Mouse (Mus musculus) heart, embryonic 13.5 days (tissue): ENCODE results near the gene Crb1. TPM values are rescaled to one million over a fixed set of nuclear protein-coding genes. Genes with fewer than 3 reads are reported as not detected.

Source experiments
- ATAC-seq: fragments of 200-750 bp; cut with Nextera tagmentation; 2 replicates; pipeline ENCODE4 v1.8.0; 2017; ENCODE audit warnings: moderate TSS enrichment; ENCODE audit not compliant: insufficient number of reproducible peaks, low FRiP score, low TSS enrichment; ENCODE audit errors: extremely low read depth
- H3K27ac ChIP-seq: fragments of 300-500 bp; sonication (generic); replicated peaks from 2 replicates; pipeline ENCODE4 v1.5.1; 2015; ENCODE audit warnings: moderate library complexity, mild to moderate bottlenecking, inconsistent platforms
- H3K27me3 ChIP-seq: fragments of 300-500 bp; sonication (generic); replicated peaks from 2 replicates; pipeline ENCODE4 v1.6.1; 2015; ENCODE audit warnings: mild to moderate bottlenecking, inconsistent platforms
- H3K36me3 ChIP-seq: fragments of 300-500 bp; sonication (generic); 2 replicates; pipeline ENCODE4 v1.6.1; 2015; ENCODE audit warnings: mild to moderate bottlenecking, inconsistent platforms
- H3K4me1 ChIP-seq: fragments of 300-500 bp; sonication (generic); 2 replicates; pipeline ENCODE4 v1.6.1; 2015; ENCODE audit warnings: inconsistent platforms
- H3K4me2 ChIP-seq: fragments of 300-500 bp; sonication (generic); 2 replicates; pipeline ENCODE4 v1.6.1; 2015; ENCODE audit warnings: inconsistent platforms, mild to moderate bottlenecking, moderate library complexity
- H3K4me3 ChIP-seq: fragments of 300-500 bp; sonication (generic); 2 replicates; pipeline ENCODE4 v1.5.1; 2015; ENCODE audit warnings: moderate library complexity, mild to moderate bottlenecking, inconsistent platforms
- H3K9ac ChIP-seq: fragments of 300-500 bp; sonication (generic); 2 replicates; pipeline ENCODE4 v1.6.1; 2015; ENCODE audit warnings: inconsistent platforms, mild to moderate bottlenecking, moderate library complexity
- H3K9me3 ChIP-seq: fragments of 300-500 bp; sonication (generic); 2 replicates; pipeline ENCODE4 v1.6.1; 2016; ENCODE audit warnings: inconsistent platforms
- WGBS: fragments of 180-500 bp; shearing (Covaris S2); methylation state at CpG from one replicate; pipeline ENCODE4 v1.1.7; 2015; ENCODE audit warnings: mixed read lengths; 5-methylcytosine and 5-hydroxymethylcytosine counted together
- polyA plus RNA-seq: library from polyadenylated mRNA; unstranded; fragments of >200 nt; fragmentation: Nextera tagmentation; extraction: Ambion mirVana; gene quantifications from 2 replicates; pipeline ENCODE4 v1.2.1, GENCODE M21; 2015

The Crb1 gene
- polyA plus RNA-seq, 1 experiment from 2014 or later: 0.12 TPM

- H3K4me3 ChIP-seq: no peak overlapping the region
- no peak overlapping the region for H3K4me2 ChIP-seq
- H3K27me3 ChIP-seq: no peaks in the 10 kb centered on the region
- ATAC-seq: no peak
- H3K36me3 ChIP-seq: 0 out of 2 replicates have a peak, but pooled peaks cover 3% of the 10 kb centered on the region
- no peak overlapping the region for H3K9ac ChIP-seq
- no peaks in the 10 kb centered on the region for H3K9me3 ChIP-seq
- WGBS: 31% methylated on average over 3 of the region's 3 CpGs
- H3K27ac ChIP-seq: no peak overlapping the region
- H3K4me1 ChIP-seq: no peaks in the 10 kb centered on the region
Observed at GRCm38 (mm10) chr1:139161619-139162018, 215.3 kb downstream of the Crb1 start.

GRCm38 (mm10) chr1:139156397-139156796 is 220.5 kb downstream of the Crb1 start:
- Histone ChIP-seq H3K4me1 (no peaks in the 10 kb centered on the region), H3K4me3 (no peak overlapping the region), H3K27me3 (no peaks in the 10 kb centered on the region), H3K36me3 (no peaks in the 10 kb centered on the region), H3K9me3 (no peaks in the 10 kb centered on the region), H3K4me2 (no peak overlapping the region), H3K9ac (no peak overlapping the region), H3K27ac (no peak overlapping the region)
- WGBS: 17% methylated on average over 3 of the region's 3 CpGs
- ATAC-seq: no peak

- Histone ChIP-seq H3K4me2 (no peak overlapping the region), H3K27ac (no peak overlapping the region), H3K9me3 (no peaks in the 10 kb centered on the region), H3K4me3 (no peak overlapping the region), H3K9ac (no peak overlapping the region), H3K36me3 (0 out of 2 replicates have a peak, but pooled peaks cover 2% of the 10 kb centered on the region), H3K4me1 (no peaks in the 10 kb centered on the region), H3K27me3 (no peaks in the 10 kb centered on the region)
- ATAC-seq: no peak
- WGBS: 58% methylated on average over 6 of the region's 6 CpGs
Observed at GRCm38 (mm10) chr1:139153493-139153892, 223.4 kb downstream of the Crb1 start.

- H3K4me2 ChIP-seq: no peak overlapping the region
- ATAC-seq: no peak
- H3K9me3 ChIP-seq: no peaks in the 10 kb centered on the region
- no peaks in the 10 kb centered on the region for H3K27me3 ChIP-seq
- H3K36me3 ChIP-seq: peaks cover 7% of the 10 kb centered on the region; the same call in 1 of the 2 replicates
- 86% methylated on average over 2 of the region's 2 CpGs for WGBS
- no peaks in the 10 kb centered on the region for H3K4me1 ChIP-seq
- no peak overlapping the region for H3K4me3 ChIP-seq
- H3K27ac ChIP-seq: no peak overlapping the region
- no peak overlapping the region for H3K9ac ChIP-seq
Observed at GRCm38 (mm10) chr1:139153006-139153405, 223.9 kb downstream of the Crb1 start.

Other genes starting within 250 kb of the Crb1 start
- gene Zbtb41, start 45.2 kb upstream of the Crb1 start, polyA plus RNA-seq: 5.0 and 6.0 TPM in 2 replicates
- 9.8 and 10.1 TPM in 2 replicates for gene Aspm, start 77.7 kb upstream of the Crb1 start, polyA plus RNA-seq
- gene F13b, start 124.6 kb upstream of the Crb1 start, polyA plus RNA-seq: 0.39 TPM in 1 of 2 replicates, not detected in the other
- gene Cfhr1, start 183.2 kb upstream of the Crb1 start, polyA plus RNA-seq: not detected in 2 replicates